Mouse (Mus musculus) erythroblast, adult 5-6 weeks (primary cell): Measurements from ENCODE around the gene Cdh13. TPM values are rescaled to one million over a fixed set of nuclear protein-coding genes. Genes with fewer than 3 reads are reported as not detected.

Source experiments
- ATAC-seq: replicated peaks from 2 replicates; pipeline ENCODE4 v1.8.0; 2016; ENCODE audit warnings: moderate number of reproducible peaks, mild to moderate bottlenecking, moderate TSS enrichment, inconsistent platforms; ENCODE audit not compliant: poor library complexity, low FRiP score, severe bottlenecking
- total RNA-seq, 2 experiments: library from RNA; stranded (forward) in 1 of 2; stranded (reverse) in 1 of 2; fragments of 150-400 nt in 1 of 2; fragments of 200-764, 138-1000 nt in 1 of 2; gene quantifications; 2 replicates each; pipeline versions ENCODE4 v1.2.3 to v1.2.4; 2015 to 2017; ENCODE audit warnings: low replicate concordance in 2 of 2

The Cdh13 gene
- total RNA-seq, 2 experiments from 2014 or later: not detected

DNA sequence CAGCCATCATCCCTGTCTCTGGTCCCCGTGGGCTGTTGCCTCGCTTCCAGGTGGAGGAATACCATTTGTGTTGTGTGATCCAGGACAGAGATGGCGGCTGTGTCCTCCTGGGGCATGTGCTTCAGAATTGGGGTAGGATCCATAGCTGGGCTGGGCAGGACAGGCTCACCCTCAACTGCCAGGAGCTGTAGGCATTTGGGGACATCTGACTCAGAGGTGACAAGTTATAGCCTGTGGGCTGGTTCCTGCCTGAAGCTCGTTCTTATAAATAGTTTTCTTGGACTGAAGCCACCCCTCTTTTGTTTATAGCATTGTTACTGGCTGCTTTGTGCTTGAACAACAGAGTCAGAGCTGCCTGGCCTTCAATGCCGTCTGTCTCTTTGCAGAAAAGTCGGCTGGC, 6.7 kb downstream of the Cdh13 start:
- ATAC-seq: no peak

DNA sequence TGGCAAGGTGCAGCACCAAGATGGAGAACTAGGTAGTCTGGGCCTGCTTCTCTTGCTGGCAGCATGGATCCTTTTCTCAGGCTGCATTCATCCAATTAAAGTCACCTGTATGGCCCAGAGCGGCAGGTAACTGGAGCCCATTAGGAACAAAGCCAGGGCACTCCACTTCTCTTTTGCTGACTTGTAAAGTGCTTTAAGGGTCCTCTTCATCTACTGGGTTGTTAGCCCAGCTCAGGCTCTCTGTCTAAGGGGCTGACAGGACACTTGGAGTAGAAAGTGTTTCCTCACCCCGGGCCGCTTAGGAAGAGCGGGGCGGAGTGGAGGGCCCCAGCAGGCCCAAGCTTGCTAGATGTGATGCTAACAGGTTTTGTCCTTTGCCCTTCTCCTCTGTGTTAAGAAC, 12.9 kb downstream of the Cdh13 start:
- no peak for ATAC-seq

DNA sequence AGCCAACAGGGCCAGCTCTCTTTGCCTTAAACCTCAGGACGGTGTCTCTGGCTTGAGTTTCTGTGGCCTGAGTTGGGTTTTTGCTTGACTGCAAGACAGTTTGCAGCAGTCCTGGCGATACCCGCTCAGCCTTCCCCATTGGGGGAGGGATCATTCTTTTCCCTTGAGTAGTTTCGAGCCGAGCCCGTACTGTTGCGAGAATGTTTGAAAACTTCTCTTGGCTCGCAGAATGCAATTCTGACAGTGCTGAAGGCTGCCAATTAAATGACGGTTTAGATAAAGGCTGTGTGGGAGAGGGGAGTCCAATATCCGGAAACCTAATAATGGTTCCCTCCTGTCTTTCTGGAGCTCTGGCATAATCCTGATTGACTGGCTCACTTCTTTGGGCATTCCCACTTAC, 23.4 kb downstream of the Cdh13 start:
- ATAC-seq: no peak

DNA sequence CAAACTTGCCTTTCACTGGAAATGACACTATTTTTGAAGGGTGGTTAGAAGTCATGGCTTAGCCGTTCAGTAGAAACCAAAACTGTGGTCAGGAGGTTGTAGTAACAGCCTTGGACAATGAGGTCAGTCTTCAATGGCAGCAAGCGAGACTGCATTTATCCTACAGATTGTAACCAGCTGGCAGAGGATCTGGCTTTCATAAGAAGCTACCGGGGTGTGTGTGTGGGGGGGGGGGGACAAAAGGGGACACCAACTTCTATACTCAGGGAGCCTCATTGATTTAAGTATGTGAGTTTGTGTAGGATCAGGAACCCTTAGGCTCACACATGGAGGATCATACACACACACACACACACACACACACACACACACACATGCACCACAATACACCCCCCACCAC, 25.6 kb downstream of the Cdh13 start:
- ATAC-seq: no peak

DNA sequence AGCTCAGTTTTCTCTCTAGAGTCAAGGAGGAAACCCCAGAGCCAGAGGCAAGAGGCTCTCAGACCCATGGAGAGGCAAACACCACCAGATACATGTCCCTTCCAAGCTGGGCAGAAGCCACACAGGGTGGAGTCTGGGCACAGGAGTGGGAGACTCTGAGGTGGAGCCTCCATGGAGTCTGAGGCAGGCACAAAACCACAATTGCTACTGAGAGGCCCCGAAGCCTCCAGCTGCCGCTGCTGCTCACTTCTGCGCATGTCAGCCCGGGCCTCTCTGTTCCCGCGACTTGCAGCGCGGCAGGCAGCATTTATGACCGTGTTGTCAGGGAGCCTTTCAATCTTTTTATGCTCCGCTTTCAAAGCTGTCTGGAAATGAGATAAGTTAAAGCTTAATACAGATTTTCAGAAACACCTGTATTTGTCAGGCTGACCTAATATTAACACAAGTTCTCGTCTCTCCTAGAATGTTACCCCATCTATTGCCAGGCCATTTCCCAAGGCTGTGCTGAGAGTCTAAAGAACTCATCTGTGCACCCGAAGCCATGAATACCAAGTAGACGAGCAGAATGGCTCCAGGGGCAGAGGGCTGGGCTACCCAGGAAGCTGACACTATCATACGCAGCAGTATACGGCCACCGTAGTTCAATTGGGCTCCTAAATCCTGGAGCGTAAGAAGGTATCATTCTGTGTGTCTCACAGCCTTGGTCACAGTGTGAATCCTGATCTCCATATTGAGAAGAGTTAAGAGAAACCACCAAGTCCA, 30.1 kb downstream of the Cdh13 start:
- no peak for ATAC-seq

DNA sequence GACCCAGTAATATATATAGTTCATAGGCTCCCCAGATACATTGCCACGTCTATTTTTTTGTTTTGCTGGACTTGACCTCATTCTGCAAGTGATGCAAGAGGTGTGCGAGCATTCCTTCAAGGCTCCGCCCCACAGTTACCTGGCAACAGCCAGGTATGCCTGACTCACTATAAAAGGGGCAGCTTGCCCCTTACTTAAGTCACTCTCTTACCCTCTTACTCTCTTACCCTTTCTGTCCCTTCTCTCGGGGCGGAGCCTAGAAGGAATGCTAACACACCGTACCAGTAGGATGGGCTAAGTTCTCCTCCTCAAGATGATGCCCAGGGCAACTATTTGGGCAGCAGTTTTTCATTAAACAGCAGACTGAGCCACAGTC, 30.6 kb downstream of the Cdh13 start:
- no peak for ATAC-seq

DNA sequence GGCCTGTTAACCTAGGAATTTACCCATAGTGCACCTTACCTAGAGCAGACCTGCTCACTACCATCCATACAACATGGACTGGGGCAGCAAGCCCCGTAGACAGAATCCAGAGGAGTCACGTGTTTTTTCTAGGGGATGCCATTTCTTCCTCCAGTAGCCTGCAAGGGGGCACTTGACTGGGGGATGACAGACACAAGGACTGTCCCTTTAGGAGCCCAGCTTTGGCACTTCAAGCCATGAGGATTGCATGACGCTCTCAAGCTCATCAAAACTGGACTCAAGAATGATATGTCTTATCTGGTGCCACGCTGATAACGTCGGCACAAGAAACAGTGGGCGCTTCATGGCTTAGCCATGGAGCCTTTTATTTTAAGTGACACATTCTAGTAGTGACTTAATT, 31.4 kb downstream of the Cdh13 start:
- no peak for ATAC-seq

DNA sequence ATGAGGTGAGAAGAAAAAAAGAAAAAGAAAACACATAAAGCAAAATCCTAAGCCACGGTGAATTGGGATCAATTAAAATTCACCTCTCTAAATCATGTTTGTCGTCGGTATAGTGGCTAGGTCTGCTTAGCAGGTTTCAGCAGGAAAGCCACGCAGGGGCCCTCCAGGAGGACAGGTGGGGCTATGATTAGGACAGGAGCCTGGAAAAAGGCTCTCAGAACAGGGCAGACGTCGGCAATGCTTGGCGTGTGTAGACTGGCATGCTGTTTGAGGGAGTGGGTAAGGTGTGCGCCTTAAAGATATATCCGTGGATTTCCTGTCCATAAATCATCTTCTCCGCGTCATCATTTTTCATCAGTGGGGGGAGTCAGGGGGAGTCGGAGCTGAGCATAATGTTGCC, 32.9 kb downstream of the Cdh13 start:
- no peak for ATAC-seq

DNA sequence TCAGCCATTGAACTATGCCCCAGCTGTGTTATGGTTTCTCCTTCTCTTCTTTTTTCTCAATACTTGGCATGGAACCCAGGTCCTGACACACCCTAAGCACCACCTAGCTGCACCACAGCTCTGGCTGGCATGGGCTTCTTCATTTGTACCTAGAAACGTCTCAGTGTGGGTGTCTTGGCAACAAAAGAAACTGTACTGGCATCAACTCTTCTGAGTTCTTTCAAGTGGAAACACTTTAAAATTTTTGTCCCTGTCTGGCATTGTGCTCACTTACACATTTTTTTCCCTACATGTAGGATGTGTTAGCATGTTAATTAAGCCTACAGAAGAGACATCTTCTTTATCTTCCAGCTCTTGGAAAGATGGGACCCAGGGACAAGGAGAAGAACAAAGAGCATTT, 37.0 kb downstream of the Cdh13 start:
- ATAC-seq: no peak

DNA sequence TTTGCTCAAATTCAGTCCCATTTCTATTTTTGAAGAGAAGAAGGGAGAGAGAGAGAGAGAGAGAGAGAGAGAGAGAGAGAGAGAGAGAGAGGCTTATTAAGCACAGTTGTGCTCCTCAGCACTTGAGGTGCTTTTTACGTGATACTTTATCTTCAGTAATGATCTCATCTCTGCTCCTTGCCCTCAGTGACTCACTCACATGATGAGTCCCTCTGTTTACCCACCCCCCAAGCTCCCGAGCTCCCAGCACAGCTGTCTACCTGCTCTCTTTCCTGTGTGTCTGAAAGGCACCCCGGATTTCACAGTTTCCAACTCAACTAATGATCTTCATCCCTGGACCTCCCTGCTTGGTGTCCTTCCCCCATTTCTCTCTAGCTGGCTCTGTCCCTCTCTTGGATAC, 39.9 kb downstream of the Cdh13 start:
- no peak for ATAC-seq

DNA sequence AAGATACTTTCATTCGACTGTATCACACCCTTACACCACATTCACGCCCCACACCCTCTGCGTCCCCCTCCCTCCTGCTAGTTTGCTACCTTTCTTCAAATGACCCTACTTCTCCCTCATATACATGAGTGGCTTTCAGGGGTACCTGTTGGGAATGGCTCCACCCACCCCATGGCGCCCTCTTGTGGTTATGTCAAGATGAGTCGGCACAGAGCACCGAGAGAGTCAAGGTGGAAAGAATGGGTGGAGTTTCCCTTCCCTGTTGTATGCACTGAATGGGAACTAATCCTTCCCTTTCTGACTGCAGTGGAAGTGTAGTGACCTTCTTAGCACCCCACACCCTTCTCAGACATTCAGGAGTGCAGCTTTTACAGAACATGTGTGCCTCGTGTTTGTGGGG, 51.4 kb downstream of the Cdh13 start:
- no peak for ATAC-seq

DNA sequence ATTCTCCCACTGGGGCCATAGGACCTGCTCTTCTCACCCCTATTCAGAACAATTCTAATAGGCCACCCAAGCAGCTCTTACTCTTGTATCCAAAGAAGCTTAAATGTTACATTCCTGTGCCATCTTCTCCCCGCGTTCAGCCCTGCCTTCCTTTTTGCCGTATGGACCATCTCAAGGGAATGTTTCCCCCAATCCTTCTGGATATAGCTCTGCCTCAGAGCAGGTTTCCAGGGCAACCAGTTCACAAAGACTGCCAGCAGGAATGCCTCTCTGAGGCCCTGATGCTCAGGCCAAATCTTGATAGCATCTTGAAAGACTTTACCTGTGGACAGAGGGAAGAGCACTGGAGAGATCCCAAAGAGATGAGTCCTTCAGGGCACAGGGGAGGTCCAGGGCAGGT, 56.2 kb downstream of the Cdh13 start:
- ATAC-seq: no peak

DNA sequence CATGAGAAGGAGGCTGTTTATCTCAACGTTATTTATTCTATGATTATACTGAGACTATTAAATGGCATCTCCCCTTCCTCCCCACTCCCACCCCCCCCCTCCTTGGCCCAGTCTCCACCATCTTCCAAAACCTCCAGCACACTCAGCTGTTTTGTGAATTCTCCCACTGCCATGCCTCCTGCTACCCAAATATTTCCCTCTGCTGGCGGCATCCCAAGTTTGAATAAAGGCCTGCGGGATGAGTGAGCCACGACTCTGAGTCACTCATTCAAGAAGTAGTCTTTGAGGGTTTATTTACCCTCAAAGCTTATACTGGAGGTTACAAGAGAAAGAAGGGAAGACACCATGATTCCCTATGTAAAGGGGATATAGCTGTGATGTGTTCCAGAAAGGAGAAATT, 59.7 kb downstream of the Cdh13 start:
- no peak for ATAC-seq

DNA sequence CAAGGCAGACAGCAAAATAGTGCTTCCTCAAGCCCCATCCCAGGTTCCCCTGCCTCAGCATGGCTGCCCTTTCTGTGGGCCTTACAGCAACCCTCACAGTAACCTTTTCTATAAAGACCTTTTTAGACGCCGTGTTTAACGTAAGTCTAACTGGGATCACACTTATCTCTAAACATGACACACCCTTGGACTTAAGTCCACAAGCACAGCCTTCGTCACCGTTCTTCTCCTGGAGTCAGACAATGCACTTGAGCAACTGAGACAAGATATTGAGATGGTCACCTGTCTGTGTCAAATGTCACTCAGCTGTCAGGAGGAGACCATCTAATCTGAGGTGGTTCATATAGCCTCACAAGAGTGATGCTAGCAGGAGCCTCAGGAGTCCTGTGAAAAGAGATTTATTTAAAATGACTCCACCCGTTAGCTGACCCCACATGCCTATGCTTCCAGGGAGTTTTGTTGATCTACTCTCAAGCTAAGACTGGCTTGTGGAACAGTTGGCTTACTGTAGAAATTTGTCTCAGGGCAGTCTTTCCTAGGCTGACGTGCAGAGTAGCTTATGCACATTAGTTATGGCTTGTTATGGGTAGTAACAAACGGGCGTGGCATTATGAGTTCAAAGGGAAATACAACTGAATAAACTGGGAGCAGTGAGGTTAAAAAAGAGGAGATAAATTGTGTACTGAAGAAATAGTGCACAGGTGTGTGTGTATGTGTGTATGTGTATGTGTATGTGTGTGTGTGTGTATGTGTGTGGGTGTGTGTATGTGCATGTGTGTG, 65.4 kb downstream of the Cdh13 start:
- no peak for ATAC-seq

DNA sequence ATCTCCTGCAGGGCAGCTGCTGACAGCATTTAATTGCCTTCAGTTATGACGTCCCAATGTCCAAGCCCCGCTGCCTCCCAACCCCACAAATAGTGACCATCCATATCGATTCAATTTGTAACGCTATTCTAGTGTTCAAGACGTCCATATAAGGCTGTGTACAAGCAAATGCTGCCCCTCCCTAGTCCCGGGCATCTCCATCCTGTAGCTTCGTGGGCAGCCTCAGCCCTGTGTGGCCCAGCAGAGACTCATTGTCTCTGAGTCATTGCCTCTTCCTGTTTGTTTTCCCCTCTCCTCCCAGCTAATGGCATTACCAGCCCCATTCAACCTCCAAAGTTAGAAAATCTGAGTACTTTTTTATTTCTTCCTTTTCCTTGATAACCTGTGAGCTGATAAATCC, 66.6 kb downstream of the Cdh13 start:
- no peak for ATAC-seq

DNA sequence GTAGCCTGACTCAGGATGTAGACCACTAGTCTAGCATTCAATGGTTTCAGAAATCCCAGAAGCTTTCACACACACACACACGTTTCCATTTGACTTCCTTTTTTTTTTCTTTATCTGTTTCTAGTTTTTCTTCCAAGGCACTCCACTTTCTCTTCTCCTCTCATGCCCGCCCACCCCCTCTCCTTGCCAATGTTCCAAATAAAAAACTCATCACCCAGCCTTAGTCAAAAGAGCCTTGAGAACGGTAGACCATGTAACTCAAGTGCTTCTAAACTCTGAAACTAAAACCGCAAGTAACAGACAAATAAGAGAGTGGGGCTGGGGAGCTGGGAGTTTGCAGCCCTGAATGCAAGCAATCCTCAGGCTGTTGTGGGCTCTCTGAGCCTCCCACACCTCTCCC, 69.5 kb downstream of the Cdh13 start:
- no peak for ATAC-seq

DNA sequence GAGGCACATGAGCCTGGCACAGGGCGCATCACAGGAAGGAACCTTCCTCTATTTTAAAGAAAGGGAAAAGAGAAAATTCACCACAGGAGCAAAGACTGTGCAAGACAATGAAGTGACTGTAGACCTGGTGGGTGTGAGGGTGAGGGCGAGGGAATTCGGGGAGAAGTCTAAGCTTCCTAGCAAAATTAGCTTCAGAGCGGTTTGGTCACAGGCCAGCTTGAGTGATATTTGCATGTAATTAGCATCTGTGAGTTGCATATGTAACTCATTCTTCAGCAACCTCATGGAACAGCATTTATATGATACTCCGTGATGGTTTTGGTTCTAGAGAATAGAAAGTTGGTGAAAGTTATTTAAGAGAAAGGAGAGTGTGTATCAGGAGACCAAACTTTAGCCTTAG, 73.5 kb downstream of the Cdh13 start:
- ATAC-seq: no peak

DNA sequence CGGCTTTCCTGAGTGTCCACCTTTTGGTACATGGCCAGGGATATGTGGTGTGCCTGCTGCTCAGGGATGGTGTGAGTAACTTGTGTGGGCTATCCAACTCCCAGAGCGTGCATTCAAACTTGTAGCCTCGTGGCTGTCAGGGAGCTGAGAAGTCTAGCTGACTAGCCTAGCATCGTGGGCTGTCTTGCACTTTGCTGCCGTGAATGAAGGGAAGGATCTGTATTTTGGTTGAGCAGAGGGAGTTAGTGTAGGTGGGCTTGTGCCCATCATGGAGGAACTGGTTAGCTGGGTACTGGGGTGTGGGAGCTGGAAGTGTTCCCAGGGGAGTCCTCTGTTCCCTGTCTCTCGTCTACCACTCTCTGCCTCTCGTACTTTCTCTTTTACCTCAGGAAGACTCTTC, 74.1 kb downstream of the Cdh13 start:
- ATAC-seq: no peak

DNA sequence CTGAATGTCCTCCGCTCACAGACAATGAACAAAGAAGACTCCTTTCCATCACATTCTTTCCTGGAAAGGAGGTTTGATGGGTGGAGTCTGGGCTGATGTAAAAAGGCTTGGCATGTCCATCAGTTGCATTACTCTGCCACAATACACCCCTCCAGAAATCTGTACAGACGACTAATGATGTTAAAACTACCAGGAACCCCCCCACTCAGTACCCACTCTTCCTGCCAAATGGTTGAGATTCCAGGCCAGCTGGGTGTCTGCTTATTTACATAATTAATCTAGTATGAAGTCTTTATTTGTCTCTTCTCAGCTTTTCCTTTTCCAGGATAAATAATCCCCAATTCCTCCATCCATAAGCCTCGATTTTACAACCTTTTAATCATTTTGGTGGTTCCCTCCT, 80.2 kb downstream of the Cdh13 start:
- no peak for ATAC-seq

DNA sequence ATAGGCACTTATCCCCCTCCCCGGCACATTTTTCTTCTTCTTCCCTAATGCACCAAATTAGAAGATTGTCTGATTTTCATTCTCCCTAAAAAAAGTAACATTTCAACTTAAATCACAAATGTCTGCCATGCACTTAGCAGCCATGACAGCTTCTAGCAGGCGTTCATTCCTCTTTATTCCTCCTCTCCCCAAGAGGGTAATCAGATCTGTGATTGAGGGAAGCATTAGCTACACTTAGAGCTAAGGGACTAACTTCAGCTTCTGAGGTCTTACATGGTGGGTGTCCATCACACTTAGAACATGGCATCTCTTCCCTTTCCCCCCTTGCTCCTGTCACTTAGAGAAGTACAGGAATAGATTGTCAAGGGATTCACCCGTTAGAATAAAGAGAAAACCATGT, 89.6 kb downstream of the Cdh13 start:
- ATAC-seq: no peak

DNA sequence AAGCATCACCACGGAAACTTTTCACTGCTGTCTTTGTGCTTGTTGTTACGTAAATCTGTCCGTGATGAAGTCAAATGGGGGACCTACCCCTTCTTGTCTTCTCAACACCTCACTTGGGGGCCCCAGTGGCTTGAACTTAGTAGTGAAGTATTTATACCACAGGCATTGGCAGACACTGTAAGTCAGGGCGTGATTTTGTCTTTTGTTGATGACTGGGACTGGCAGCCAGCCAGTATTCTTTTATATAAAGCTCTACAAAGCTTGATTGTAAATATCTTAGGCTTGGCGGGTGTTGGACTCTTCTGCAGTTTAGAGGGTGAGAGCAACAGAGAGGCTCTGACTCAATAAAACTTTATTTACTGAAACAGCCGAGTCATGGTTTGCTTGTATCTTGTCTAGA, 91.2 kb downstream of the Cdh13 start:
- no peak for ATAC-seq

DNA sequence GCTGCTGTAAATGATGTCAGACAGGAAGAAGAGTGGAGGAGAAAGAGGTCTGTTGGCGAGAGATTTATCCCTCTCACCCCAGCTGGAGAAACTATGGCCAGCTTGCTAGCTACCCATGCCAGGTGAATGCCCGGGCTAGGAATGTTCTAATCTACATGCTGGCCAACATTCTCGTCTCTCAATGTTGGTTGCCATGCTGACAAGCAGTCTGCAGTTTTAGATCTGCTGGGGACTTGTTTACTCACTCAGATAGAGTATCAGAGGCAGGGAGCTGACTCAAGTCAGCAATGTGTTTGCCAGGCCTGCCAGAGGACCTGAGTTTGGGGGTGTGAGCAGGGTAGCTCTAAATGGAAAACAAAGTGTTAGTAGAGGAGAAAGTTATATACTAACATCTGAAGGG, 93.3 kb downstream of the Cdh13 start:
- no peak for ATAC-seq
